Mouse (Mus musculus) forebrain, embryonic 15.5 days (tissue): ENCODE results near the gene Galnt3. TPM values are rescaled to one million over a fixed set of nuclear protein-coding genes. Genes with fewer than 3 reads are reported as not detected.
A peak's percentile ranks its signal among the peaks of the same experiment; 100 is the strongest.

Experiments used
- ATAC-seq: fragments of 200-750 bp; cut with Nextera tagmentation; replicated peaks from 2 replicates; pipeline ENCODE4 v1.8.0; 2017; ENCODE audit warnings: mild to moderate bottlenecking, moderate TSS enrichment, moderate library complexity
- H3K27ac ChIP-seq: fragments of 300-500 bp; sonication (generic); replicated peaks from 2 replicates; pipeline ENCODE4 v1.5.1; 2015; ENCODE audit warnings: mild to moderate bottlenecking, inconsistent platforms
- H3K27me3 ChIP-seq: fragments of 300-500 bp; sonication (generic); 2 replicates; pipeline ENCODE4 v1.6.1; 2015; ENCODE audit warnings: inconsistent platforms
- H3K36me3 ChIP-seq: fragments of 300-500 bp; sonication (generic); 2 replicates; pipeline ENCODE4 v1.6.1; 2015; ENCODE audit warnings: mild to moderate bottlenecking, inconsistent platforms
- H3K4me1 ChIP-seq: fragments of 300-500 bp; sonication (generic); 2 replicates; pipeline ENCODE4 v1.6.1; 2015; ENCODE audit warnings: inconsistent platforms
- H3K4me2 ChIP-seq: fragments of 300-500 bp; sonication (generic); replicated peaks from 2 replicates; pipeline ENCODE4 v1.6.1; 2015; ENCODE audit warnings: mild to moderate bottlenecking, inconsistent platforms
- H3K4me3 ChIP-seq: fragments of 300-500 bp; sonication (generic); 2 replicates; pipeline ENCODE4 v1.5.1; 2015; ENCODE audit warnings: mild to moderate bottlenecking, inconsistent platforms
- H3K9ac ChIP-seq: fragments of 300-500 bp; sonication (generic); replicated peaks from 2 replicates; pipeline ENCODE4 v1.6.1; 2015; ENCODE audit warnings: mild to moderate bottlenecking, inconsistent platforms
- H3K9me3 ChIP-seq: fragments of 300-500 bp; sonication (generic); 2 replicates; pipeline ENCODE4 v1.6.1; 2016; ENCODE audit warnings: inconsistent platforms
- WGBS: fragments of 180-500 bp; shearing (Covaris S2); methylation state at CpG from one replicate; pipeline ENCODE4 v1.1.7; 2015; ENCODE audit warnings: mixed read lengths; 5-methylcytosine and 5-hydroxymethylcytosine counted together
- polyA plus RNA-seq: library from polyadenylated mRNA; unstranded; fragments of >200 nt; fragmentation: Nextera tagmentation; extraction: Ambion mirVana; gene quantifications from 2 replicates; pipeline ENCODE4 v1.2.1, GENCODE M21; 2015

Galnt3 gene
- polyA plus RNA-seq, result 0.69 and 1.1 TPM in 2 replicates

GRCm38 (mm10) chr2:66124591-66125271 is at the start of gene Galnt3:
Gene Galnt3 (minus strand): TSS chr2:66124994.
- Histone ChIP-seq H3K36me3 (no peaks in the 10 kb centered on the region), H3K4me3 (peak within 1 kb of the TSS; percentile 73), H3K4me2 (peak within 1 kb of the TSS; percentile 100), H3K27ac (no peak within 1 kb of the TSS), H3K9ac (peak within 1 kb of the TSS; percentile 53), H3K27me3 (peaks cover 23% of the 10 kb centered on the region; the same call in 1 of the 2 replicates), H3K4me1 (peaks cover 14% of the 10 kb centered on the region), H3K9me3 (no peaks in the 10 kb centered on the region)
- peak; percentile 87 for ATAC-seq
- 1% methylated on average over 74 of the region's 74 CpGs for WGBS

GRCm38 (mm10) chr2:66173134-66173533 is 48.3 kb upstream of the Galnt3 start:
- Histone ChIP-seq H3K27ac (peak overlapping the region; percentile 33; the same call in 1 of the 2 replicates), H3K4me2 (no peak overlapping the region), H3K9ac (no peak overlapping the region), H3K27me3 (no peaks in the 10 kb centered on the region), H3K4me3 (no peak overlapping the region), H3K9me3 (no peaks in the 10 kb centered on the region), H3K4me1 (peaks cover 13% of the 10 kb centered on the region), H3K36me3 (no peaks in the 10 kb centered on the region)
- WGBS, result 52% methylated on average over 5 of the region's 5 CpGs
- peak; percentile 67 for ATAC-seq

DNA sequence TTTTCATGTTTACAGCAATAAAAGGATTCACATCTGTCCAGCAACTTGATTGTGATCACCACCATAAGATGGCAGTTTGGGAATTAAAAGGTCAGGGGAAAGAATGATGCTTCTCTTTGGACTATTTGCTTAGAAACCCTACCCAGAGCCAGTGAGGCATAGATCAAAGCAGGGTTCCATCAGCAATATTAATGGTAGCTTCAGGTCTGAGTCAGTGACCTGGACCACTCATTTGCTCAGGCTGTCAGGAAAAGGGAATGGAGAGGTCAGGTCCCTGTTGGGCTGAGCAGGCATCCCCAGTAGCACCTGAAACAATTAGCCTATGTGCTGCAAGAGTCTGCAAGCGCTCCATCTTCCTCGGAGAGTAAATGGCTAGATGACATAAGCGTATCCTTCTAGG is 46.8 kb upstream of the Galnt3 start:
- no peak for ATAC-seq
- Histone ChIP-seq H3K4me1 (no peaks in the 10 kb centered on the region), H3K4me3 (no peak overlapping the region), H3K9me3 (no peaks in the 10 kb centered on the region), H3K27me3 (no peaks in the 10 kb centered on the region), H3K4me2 (no peak overlapping the region), H3K36me3 (no peaks in the 10 kb centered on the region), H3K9ac (no peak overlapping the region), H3K27ac (no peak overlapping the region)
- 97% methylated on average over 3 of the region's 3 CpGs for WGBS

GRCm38 (mm10) chr2:66170721-66171120 is 45.9 kb upstream of the Galnt3 start:
- no peak for ATAC-seq
- 85% methylated on average over 11 of the region's 11 CpGs for WGBS

DNA sequence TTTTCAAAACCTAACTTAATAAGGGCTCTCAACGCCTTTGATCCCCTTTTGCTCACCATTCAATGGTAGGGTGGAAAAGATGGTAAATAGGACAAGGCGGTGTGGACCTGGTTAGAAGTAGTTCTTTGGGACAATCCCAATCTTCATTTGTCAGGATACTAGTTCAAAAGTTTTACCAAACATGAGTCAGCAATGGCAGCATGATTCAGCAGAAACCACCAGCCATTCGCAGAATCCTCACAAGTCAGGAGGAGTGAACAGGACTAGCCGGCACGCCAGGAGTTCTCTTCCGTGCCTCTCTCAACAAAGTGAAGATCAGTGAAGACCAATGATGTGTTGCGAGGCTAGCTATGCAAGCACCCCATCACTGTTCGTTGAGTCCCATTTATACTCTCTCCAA is 40.2 kb upstream of the Galnt3 start:
- Histone ChIP-seq H3K9me3 (no peaks in the 10 kb centered on the region), H3K4me3 (no peak overlapping the region), H3K4me2 (no peak overlapping the region), H3K9ac (no peak overlapping the region), H3K27ac (no peak overlapping the region), H3K36me3 (no peaks in the 10 kb centered on the region), H3K27me3 (no peaks in the 10 kb centered on the region), H3K4me1 (no peaks in the 10 kb centered on the region)
- 95% methylated on average over 8 of the region's 8 CpGs for WGBS
- no peak for ATAC-seq

More at GRCm38 (mm10) chr2:66170721-66171120, 45.9 kb upstream of the Galnt3 start:
- Histone ChIP-seq H3K27me3 (no peaks in the 10 kb centered on the region), H3K9me3 (no peaks in the 10 kb centered on the region), H3K4me3 (no peak overlapping the region), H3K4me2 (no peak overlapping the region), H3K9ac (no peak overlapping the region), H3K27ac (no peak overlapping the region), H3K36me3 (no peaks in the 10 kb centered on the region), H3K4me1 (no peaks in the 10 kb centered on the region)

- no peak overlapping the region for H3K9ac ChIP-seq
- 48% methylated on average over 7 of the region's 7 CpGs for WGBS
- H3K27ac ChIP-seq, result peak overlapping the region; percentile 32
- peak; percentile 81 for ATAC-seq
- H3K9me3 ChIP-seq, result no peaks in the 10 kb centered on the region
- H3K4me3 ChIP-seq, result no peak overlapping the region
- peaks cover 22% of the 10 kb centered on the region for H3K4me1 ChIP-seq
- H3K4me2 ChIP-seq, result no peak overlapping the region
- no peaks in the 10 kb centered on the region for H3K27me3 ChIP-seq
- H3K36me3 ChIP-seq, result no peaks in the 10 kb centered on the region
These were observed 33.5 kb upstream of the Galnt3 start for GRCm38 (mm10) chr2:66158140-66158915.

DNA sequence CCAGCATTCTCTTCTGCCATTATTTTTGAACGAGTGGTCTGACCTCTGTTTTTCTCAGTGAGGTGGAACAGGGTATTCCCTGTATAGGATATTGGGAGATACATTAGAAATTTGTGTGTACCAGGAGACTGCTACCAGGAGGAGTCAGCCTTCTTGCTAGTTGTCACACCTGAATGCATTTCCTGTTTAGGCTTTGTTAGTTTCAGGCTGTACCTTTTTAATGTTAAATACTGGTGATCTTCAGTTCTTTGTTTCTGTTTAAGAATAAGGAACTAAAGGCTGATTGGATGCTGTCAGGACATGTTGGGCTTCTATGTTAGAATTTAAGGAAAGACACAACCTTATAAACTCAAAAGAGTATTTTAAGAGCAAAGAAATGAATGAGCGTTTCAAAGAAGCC is 26.6 kb upstream of the Galnt3 start:
- H3K9me3 ChIP-seq, result no peaks in the 10 kb centered on the region
- 85% methylated on average over 2 of the region's 2 CpGs for WGBS

GRCm38 (mm10) chr2:66150531-66150930 is 25.7 kb upstream of the Galnt3 start:
- Histone ChIP-seq H3K9ac (no peak overlapping the region), H3K27me3 (no peaks in the 10 kb centered on the region), H3K4me2 (no peak overlapping the region), H3K4me3 (no peak overlapping the region), H3K9me3 (no peaks in the 10 kb centered on the region), H3K4me1 (peaks cover 5% of the 10 kb centered on the region), H3K36me3 (no peaks in the 10 kb centered on the region), H3K27ac (no peak overlapping the region)
- ATAC-seq, result no peak
- 83% methylated on average over 3 of the region's 3 CpGs for WGBS

More for the DNA sequence above, 26.6 kb upstream of the Galnt3 start:
- H3K4me3 ChIP-seq, result no peak overlapping the region
- H3K36me3 ChIP-seq, result no peaks in the 10 kb centered on the region
- H3K9ac ChIP-seq, result no peak overlapping the region
- ATAC-seq, result no peak
- H3K27me3 ChIP-seq, result no peaks in the 10 kb centered on the region
- peaks cover 12% of the 10 kb centered on the region for H3K4me1 ChIP-seq
- H3K27ac ChIP-seq, result no peak overlapping the region
- H3K4me2 ChIP-seq, result no peak overlapping the region

- H3K4me1 ChIP-seq, result no peaks in the 10 kb centered on the region
- WGBS, result 85% methylated on average over 10 of the region's 10 CpGs
- no peak overlapping the region for H3K27ac ChIP-seq
- H3K27me3 ChIP-seq, result no peaks in the 10 kb centered on the region
- no peak for ATAC-seq
- H3K9me3 ChIP-seq, result no peaks in the 10 kb centered on the region
- no peak overlapping the region for H3K4me2 ChIP-seq
- no peak overlapping the region for H3K4me3 ChIP-seq
- no peak overlapping the region for H3K9ac ChIP-seq
- H3K36me3 ChIP-seq, result no peaks in the 10 kb centered on the region
These were observed 23.9 kb upstream of the Galnt3 start for GRCm38 (mm10) chr2:66148654-66149230.

DNA sequence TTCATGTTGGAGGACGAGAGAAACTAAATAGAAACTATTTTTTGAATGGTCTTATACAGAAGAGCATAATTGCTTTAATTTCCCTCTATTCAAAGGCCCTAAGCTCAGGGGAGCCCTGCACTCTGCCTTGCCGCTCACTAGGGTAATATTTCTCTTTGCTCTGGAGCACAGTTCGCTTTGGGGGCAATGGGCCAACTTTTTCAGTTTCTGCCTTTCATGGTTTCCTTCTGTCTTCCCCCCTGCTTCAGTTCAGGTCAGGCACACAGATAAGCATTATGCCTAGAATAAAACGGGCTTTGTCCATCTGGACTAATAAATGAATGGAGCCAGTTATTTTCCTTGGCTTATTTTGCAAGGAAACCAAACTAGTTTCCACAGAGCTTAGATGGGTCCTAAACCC is 21.7 kb upstream of the Galnt3 start:
- no peaks in the 10 kb centered on the region for H3K9me3 ChIP-seq
- H3K4me3 ChIP-seq, result no peak overlapping the region
- no peak overlapping the region for H3K9ac ChIP-seq
- H3K36me3 ChIP-seq, result no peaks in the 10 kb centered on the region
- WGBS, result 25% methylated on average over 4 of the region's 4 CpGs
- H3K27ac ChIP-seq, result no peak overlapping the region
- H3K4me2 ChIP-seq, result no peak overlapping the region
- ATAC-seq, result peak; percentile 51; the same call in 1 of the 2 replicates
- H3K4me1 ChIP-seq, result no peaks in the 10 kb centered on the region
- H3K27me3 ChIP-seq, result no peaks in the 10 kb centered on the region

DNA sequence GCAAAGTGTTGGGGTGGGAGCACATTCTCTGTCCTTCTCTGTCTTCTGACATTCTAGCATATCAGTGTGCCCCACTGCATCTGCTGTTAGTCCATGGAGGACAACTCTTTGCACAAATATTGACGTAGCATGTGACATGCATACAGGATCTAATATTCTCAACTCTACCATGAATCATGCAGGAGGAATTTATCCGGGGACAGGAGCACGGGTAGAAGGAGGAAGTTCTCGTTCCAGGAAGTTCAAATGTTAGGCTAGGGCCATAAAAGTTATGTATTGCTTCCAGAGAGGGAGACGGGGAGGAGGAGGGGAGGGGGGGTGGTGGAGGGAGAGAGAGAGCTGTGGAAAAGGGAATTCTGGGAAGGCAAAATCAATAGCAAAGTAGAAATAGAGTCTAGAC is 20.0 kb upstream of the Galnt3 start:
- Histone ChIP-seq H3K27me3 (no peaks in the 10 kb centered on the region), H3K4me1 (no peaks in the 10 kb centered on the region), H3K27ac (no peak overlapping the region), H3K4me2 (no peak overlapping the region), H3K4me3 (no peak overlapping the region), H3K9me3 (no peaks in the 10 kb centered on the region), H3K36me3 (no peaks in the 10 kb centered on the region), H3K9ac (no peak overlapping the region)
- 81% methylated on average over 5 of the region's 5 CpGs for WGBS
- no peak for ATAC-seq

DNA sequence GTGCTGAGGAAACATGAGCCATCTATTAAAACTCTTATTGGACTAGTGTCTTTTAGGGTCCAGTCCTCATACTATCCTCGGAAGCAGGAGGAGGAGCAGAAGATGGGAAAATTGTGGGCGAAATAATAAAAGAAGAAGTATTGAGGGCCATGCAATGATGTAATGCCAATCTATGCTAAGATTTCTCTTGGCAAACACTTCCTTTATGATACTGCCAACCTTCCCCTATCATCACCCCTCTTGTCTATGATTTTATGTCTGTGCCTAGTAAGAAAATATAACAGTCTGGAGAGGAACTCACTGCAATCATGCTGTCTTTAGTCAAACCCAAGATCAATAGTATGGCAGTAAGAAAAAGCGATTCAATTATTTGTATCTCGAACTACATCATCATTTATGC is 18.5 kb upstream of the Galnt3 start:
- Histone ChIP-seq H3K4me2 (no peak overlapping the region), H3K4me1 (no peaks in the 10 kb centered on the region), H3K4me3 (no peak overlapping the region), H3K36me3 (no peaks in the 10 kb centered on the region), H3K9me3 (no peaks in the 10 kb centered on the region), H3K27me3 (no peaks in the 10 kb centered on the region), H3K9ac (no peak overlapping the region), H3K27ac (no peak overlapping the region)
- ATAC-seq, result no peak
- WGBS, result 85% methylated on average over 4 of the region's 4 CpGs
